Mouse (Mus musculus): ENCODE results near the gene Taar9. TPM values are rescaled to one million over a fixed set of nuclear protein-coding genes. Genes with fewer than 3 reads are reported as not detected.

Gene Taar9
- polyA plus RNA-seq (2012; ENCODE audit: low replicate concordance), result not detected in 2 replicates

GRCm38 (mm10) chr10:24109434-24109833, at the start of gene Taar9:
Gene Taar9, minus strand, starts transcription at chr10:24109534.

GRCm38 (mm10) chr10:24149135-24149781, 39.9 kb upstream of the Taar9 start, which contains the start of gene Stx7:
Gene Stx7, plus strand, starts transcription at chr10:24149302.

GRCm38 (mm10) chr10:24101812-24102211, 7.5 kb downstream of the Taar9 start, which contains the start of gene Taar8c:
Gene Taar8c, minus strand, starts transcription at chr10:24101912.

GRCm38 (mm10) chr10:24092194-24092593, 17.1 kb downstream of the Taar9 start, which contains the start of gene Taar8b:
Gene Taar8b, minus strand, starts transcription at chr10:24092294.

GRCm38 (mm10) chr10:24076200-24076599, 33.1 kb downstream of the Taar9 start, which contains the start of gene Taar8a:
Gene Taar8a, plus strand, starts transcription at chr10:24076500.

Other genes starting within 250 kb of the Taar9 start
- not detected in 2 replicates for gene Vnn1, start 214.8 kb downstream of the Taar9 start, polyA plus RNA-seq (2012; ENCODE audit: low replicate concordance)
- gene Taar1, start 189.2 kb downstream of the Taar9 start, polyA plus RNA-seq (2012; ENCODE audit: low replicate concordance), result not detected in 2 replicates
- gene Taar2, start 171.0 kb downstream of the Taar9 start, polyA plus RNA-seq (2012; ENCODE audit: low replicate concordance), result not detected in 2 replicates
- not detected in 2 replicates for gene Taar3, start 160.0 kb downstream of the Taar9 start, polyA plus RNA-seq (2012; ENCODE audit: low replicate concordance)
- gene Taar4, start 149.0 kb downstream of the Taar9 start, polyA plus RNA-seq (2012; ENCODE audit: low replicate concordance), result not detected in 2 replicates
- gene Taar5, start 138.8 kb downstream of the Taar9 start, polyA plus RNA-seq (2012; ENCODE audit: low replicate concordance), result not detected in 2 replicates
- not detected in 2 replicates for gene Taar6, start 123.9 kb downstream of the Taar9 start, polyA plus RNA-seq (2012; ENCODE audit: low replicate concordance)
- not detected in 2 replicates for gene Taar7a, start 116.1 kb downstream of the Taar9 start, polyA plus RNA-seq (2012; ENCODE audit: low replicate concordance)
- not detected in 2 replicates for gene Taar7b, start 109.6 kb downstream of the Taar9 start, polyA plus RNA-seq (2012; ENCODE audit: low replicate concordance)
- gene Taar7d, start 82.3 kb downstream of the Taar9 start, polyA plus RNA-seq (2012; ENCODE audit: low replicate concordance), result not detected in 2 replicates
- gene Taar7e, start 71.9 kb downstream of the Taar9 start, polyA plus RNA-seq (2012; ENCODE audit: low replicate concordance), result not detected in 2 replicates
- not detected in 2 replicates for gene Taar7f, start 60.0 kb downstream of the Taar9 start, polyA plus RNA-seq (2012; ENCODE audit: low replicate concordance)
- not detected in 2 replicates for gene Taar8a, start 33.0 kb downstream of the Taar9 start, polyA plus RNA-seq (2012; ENCODE audit: low replicate concordance)
- gene Taar8b, start 17.2 kb downstream of the Taar9 start, polyA plus RNA-seq (2012; ENCODE audit: low replicate concordance), result not detected in 2 replicates
- gene Taar8c, start 7.6 kb downstream of the Taar9 start, polyA plus RNA-seq (2012; ENCODE audit: low replicate concordance), result not detected in 2 replicates
- 56.3 and 130 TPM in 2 replicates for gene Stx7, start 39.8 kb upstream of the Taar9 start, polyA plus RNA-seq (2012; ENCODE audit: low replicate concordance)
- gene Moxd1, start 114.0 kb upstream of the Taar9 start, polyA plus RNA-seq (2012; ENCODE audit: low replicate concordance), result not detected in 2 replicates

Data from leukemia stem cell, adult 10-12 weeks (primary cell).